Mouse (Mus musculus) stomach, postnatal 0 days (tissue): ENCODE measurements around the gene Iqschfp.

Experiments used
- CTCF ChIP-seq: IDR thresholded peaks from 2 replicates; pipeline ENCODE4 v1.5.1; 2016; ENCODE audit warnings: antibody characterized with exemption, low read depth, mild to moderate bottlenecking, moderate library complexity
- EP300 ChIP-seq: optimal IDR thresholded peaks from 2 replicates; pipeline ENCODE3; 2016; ENCODE audit warnings: antibody characterized with exemption

DNA sequence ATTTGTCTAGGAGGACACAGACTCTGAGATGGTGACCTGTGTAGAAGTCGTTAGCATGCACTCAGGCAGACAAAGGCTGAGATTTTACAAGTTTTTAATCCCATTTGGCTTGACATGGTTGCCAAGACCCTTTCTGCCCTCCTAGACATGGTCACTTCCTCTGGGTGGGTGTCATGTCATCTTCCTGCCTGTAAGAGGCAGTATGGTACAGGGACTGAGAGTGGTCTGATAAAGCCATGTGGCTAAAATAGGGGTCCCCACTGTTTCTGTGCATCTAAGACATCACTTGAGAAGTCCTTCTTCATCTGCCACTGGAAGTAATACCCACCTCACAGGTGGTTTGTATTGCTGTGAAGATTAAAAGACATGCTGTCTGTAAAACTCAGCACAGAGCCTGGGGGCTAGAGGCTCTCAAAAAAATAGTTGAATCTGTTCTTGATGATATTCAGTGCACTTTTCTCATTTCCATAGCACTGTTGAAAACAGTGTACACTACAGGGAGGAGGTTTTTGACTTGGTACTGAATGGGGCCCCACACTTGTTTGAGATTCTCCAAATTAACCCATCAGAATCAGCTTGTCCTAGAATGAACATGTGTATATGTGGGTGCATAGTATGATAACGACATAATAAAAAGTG is 167.2 kb downstream of the Iqschfp start:
- TF ChIP-seq EP300, result no peak
- peak; percentile 80 for TF ChIP-seq CTCF
